Mouse (Mus musculus) ES-E14 (cell line): Measurements from ENCODE around the gene Serpinb3b.
"Not testable (repeated sequence)": the region's sequence is repeated elsewhere in the genome, so short reads cannot be mapped to it uniquely, and the experiment has no call there.

Source experiments
- HCFC1 ChIP-seq: IDR thresholded peaks from 2 replicates; pipeline ENCODE4 v1.6.1; 2012; ENCODE audit warnings: low read length, inconsistent platforms, borderline replicate concordance; ENCODE audit not compliant: insufficient read depth
- MAFK ChIP-seq: IDR thresholded peaks from 2 replicates; pipeline ENCODE4 v1.6.1; 2014; ENCODE audit warnings: mild to moderate bottlenecking, low read depth, low read length, inconsistent platforms; ENCODE audit not compliant: insufficient read depth
- ZNF384 ChIP-seq: IDR thresholded peaks from 2 replicates; pipeline ENCODE4 v1.6.1; 2012; ENCODE audit warnings: low read depth, low read length, inconsistent platforms

DNA sequence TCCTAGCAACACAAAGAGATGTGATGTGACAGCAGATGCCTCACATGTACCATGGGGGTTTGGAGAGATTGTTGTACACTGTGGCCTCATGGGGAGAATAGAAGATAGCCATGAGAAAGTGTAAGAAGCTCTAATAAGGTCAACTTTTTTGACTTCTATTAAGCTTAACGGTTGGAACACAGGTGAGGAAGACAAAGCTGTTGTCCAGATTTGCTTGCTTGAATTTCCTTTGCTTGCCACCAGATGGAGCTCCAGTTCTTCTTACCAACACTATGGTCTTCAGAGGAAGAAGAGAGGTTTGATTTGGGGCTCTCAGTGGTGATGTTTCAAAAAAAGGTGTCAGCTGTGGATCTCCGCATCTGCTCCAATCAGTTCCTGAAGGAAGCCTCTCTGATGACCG lies 35.0 kb downstream of the Serpinb3b start:
- not testable (repeated sequence) for TF ChIP-seq ZNF384, HCFC1, MAFK
